Mouse (Mus musculus): ENCODE data around the gene Pop7. TPM values are rescaled to one million over a fixed set of nuclear protein-coding genes. Genes with fewer than 3 reads are reported as not detected.

Pop7 gene
- polyA plus RNA-seq, 1 experiment from 2014 or later, result 80.5 TPM

DNA sequence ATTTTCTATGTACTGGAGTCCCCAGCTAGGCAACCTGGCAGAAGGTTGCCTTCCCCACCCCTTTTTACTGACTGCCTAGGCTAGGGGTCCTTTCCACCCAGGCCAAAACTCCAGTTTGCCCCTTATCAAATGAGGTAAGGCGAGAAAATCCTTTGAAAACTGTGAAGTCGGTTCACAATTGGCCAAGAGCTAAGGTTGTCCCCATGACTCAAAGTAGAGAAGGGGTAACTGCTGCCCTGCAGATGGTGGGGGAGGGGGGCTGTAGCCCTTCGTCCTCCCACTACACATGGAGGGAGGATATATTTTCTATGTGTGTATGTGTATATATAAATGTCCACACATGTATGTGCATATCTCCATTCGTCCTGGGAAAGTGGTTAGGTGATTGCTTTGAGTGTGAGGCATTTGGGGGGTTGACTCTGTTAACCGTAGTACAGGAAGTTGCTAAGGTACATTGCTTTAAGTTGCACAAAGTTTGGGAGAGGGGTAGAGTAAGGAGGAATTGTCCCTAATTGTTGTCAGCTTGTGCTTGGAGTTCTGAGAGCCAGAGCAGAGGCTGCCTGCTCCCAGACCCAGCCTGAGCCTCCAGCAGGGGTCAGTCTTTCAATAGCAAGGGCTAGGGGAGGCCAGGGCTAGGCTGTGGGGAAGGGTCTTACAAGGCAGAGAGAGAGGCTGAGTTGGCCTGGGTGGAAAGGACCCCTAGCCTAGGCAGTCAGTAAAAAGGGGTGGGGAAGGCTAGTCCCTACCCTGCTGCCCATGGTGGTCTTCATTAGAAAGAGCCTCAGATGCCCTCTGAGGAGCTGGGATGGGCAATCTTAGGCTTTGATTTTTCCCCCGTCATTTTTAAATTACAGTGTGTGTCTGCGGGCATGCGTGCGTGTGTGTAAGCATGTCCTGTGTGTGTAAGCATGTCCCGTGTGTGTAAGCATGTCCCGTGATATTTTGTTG is 10.8 kb upstream of the Pop7 start:
- H3K9ac ChIP-seq (ENCODE audit: low read depth, low read length), result peak overlapping the region; percentile 22; the same call in 1 of the 2 replicates
- H3K4me2 ChIP-seq (ENCODE audit: low read length), result peak overlapping the region; percentile 90; the same call in 1 of the 2 replicates
- H3K9me3 ChIP-seq (replicated peaks; ENCODE audit: control insufficient read depth, low read length, poor library complexity, severe bottlenecking), result no peaks in the 10 kb centered on the region
- H3K4me1 ChIP-seq (ENCODE audit: control insufficient read depth, insufficient read depth, low read length), result peaks cover 41% of the 10 kb centered on the region
- ATAC-seq, result peak; percentile 53; the same call in 1 of the 2 replicates
- 80% methylated on average over 11 of the region's 11 CpGs for WGBS
- H3K36me3 ChIP-seq (ENCODE audit: control insufficient read depth, insufficient read depth, low read length), result no peaks in the 10 kb centered on the region
- no peak overlapping the region for H3K27ac ChIP-seq (ENCODE audit: low read length)
- no peaks in the 10 kb centered on the region for H3K27me3 ChIP-seq (ENCODE audit: control insufficient read depth, insufficient read depth, low read depth, low read length)
- no peak overlapping the region; the same call in 1 of the 2 replicates for H3K4me3 ChIP-seq (ENCODE audit: low read depth, low read length)

DNA sequence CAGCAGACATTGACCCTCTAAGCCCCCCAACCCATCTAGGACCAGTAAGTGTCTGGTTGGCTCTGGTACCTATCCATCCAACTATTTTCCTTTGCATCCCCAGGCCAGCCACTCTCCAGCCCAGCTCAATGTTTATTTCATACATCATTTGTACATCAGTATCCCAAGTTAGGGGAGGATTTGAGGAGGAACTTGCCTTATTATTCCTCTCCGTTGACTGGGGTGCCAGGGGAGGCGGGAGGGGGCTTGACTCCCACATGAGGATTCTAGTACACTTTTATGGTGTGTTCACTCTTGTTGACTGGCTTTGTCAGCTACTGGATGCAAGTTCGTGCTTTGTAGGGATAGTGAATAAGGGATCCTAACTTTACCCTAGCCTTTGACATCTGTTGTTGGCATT is 9.4 kb upstream of the Pop7 start:
- no peak overlapping the region for H3K27ac ChIP-seq (ENCODE audit: low read length)
- H3K36me3 ChIP-seq (ENCODE audit: control insufficient read depth, insufficient read depth, low read length), result no peaks in the 10 kb centered on the region
- peak overlapping the region; percentile 98 for H3K9ac ChIP-seq (ENCODE audit: low read depth, low read length)
- peak overlapping the region; percentile 92 for H3K4me3 ChIP-seq (ENCODE audit: low read depth, low read length)
- ATAC-seq, result no peak
- 55% methylated on average over 3 of the region's 3 CpGs for WGBS
- H3K4me1 ChIP-seq (ENCODE audit: control insufficient read depth, insufficient read depth, low read length), result peaks cover 41% of the 10 kb centered on the region
- H3K27me3 ChIP-seq (ENCODE audit: control insufficient read depth, insufficient read depth, low read depth, low read length), result no peaks in the 10 kb centered on the region
- peak overlapping the region; percentile 90 for H3K4me2 ChIP-seq (ENCODE audit: low read length)
- no peaks in the 10 kb centered on the region for H3K9me3 ChIP-seq (replicated peaks; ENCODE audit: control insufficient read depth, low read length, poor library complexity, severe bottlenecking)

DNA sequence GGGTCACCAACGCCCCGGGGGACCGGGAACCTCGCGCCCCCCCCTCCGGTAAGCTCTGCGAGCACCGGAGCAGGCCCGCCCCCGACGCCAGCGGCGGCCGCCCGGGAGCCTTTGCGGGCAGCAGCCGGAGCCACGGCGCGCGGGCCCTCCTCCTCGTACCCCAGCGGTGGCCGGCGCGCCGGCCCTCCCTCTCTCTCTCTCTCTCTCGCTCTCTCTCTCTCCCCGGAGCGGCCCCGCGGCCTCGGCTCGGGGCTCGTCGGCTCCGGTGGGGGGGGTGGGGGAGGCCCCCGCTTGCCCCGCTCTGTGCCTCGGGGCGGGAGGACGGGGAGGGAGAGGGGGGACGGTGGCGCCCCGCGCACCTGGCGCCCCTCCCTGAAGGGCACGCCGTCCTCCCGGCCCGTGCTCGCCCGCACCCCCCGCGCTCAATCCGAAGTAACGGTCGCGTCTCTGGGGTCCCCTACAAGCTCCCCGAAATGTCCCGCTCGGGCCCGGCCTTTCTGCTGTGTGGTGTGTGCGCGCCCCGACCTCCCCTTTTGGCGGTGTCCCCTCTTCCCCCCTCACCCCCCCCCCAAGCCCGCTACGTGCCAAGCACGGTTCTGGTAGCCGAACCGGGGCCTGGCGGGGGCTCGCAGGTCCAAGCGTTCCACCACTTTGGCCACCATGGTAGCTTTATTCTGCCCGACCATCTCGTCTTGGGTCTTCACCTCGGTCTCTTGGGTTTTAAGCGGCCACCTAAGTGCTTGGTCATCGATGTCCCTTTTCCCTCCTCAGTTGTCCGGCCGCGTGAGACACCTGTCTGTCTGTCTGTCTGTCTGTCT is 8.5 kb upstream of the Pop7 start:
- ATAC-seq, result 0 out of 2 replicates have a peak, but pooled peaks have one; percentile 23
- Histone ChIP-seq H3K36me3 (ENCODE audit: control insufficient read depth, insufficient read depth, low read length) (no peaks in the 10 kb centered on the region), H3K4me1 (ENCODE audit: control insufficient read depth, insufficient read depth, low read length) (peaks cover 41% of the 10 kb centered on the region), H3K9me3 (replicated peaks; ENCODE audit: control insufficient read depth, low read length, poor library complexity, severe bottlenecking) (no peaks in the 10 kb centered on the region), H3K27me3 (ENCODE audit: control insufficient read depth, insufficient read depth, low read depth, low read length) (no peaks in the 10 kb centered on the region), H3K27ac (ENCODE audit: low read length) (peak overlapping the region; percentile 84), H3K4me2 (ENCODE audit: low read length) (peak overlapping the region; percentile 90), H3K9ac (ENCODE audit: low read depth, low read length) (peak overlapping the region; percentile 98), H3K4me3 (ENCODE audit: low read depth, low read length) (peak overlapping the region; percentile 92)
- under 1% methylated on average over 22 of the region's 83 CpGs for WGBS

DNA sequence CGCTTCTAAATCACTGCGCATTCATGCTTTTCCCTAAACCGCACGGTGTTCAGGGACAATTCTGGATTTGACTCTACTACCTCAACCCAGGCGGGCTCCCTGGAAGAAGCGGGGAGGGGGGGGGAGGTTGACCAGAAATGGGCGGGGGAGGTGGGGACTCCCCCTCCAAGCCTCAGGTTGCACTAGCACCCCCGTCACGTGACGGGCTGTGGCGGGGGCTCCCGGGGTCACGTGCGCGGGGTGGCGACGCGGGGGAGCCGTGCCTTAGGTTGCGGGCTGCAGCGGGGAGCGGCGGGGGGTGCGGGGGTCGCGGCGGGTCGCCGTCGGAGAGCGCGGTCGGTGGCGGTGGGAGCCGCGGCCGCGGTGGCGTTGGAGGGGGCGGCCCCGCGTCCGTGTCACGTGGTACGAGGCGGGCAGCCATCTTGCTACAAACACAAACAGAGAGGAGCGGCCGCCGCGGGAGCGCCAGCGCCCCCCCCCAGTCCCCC is 7.7 kb upstream of the Pop7 start:
- Histone ChIP-seq H3K27me3 (ENCODE audit: control insufficient read depth, insufficient read depth, low read depth, low read length) (no peaks in the 10 kb centered on the region), H3K27ac (ENCODE audit: low read length) (peak overlapping the region; percentile 84), H3K9me3 (replicated peaks; ENCODE audit: control insufficient read depth, low read length, poor library complexity, severe bottlenecking) (no peaks in the 10 kb centered on the region), H3K9ac (ENCODE audit: low read depth, low read length) (peak overlapping the region; percentile 98), H3K4me1 (ENCODE audit: control insufficient read depth, insufficient read depth, low read length) (peaks cover 39% of the 10 kb centered on the region), H3K4me2 (ENCODE audit: low read length) (peak overlapping the region; percentile 50), H3K36me3 (ENCODE audit: control insufficient read depth, insufficient read depth, low read length) (no peaks in the 10 kb centered on the region), H3K4me3 (ENCODE audit: low read depth, low read length) (peak overlapping the region; percentile 92)
- peak; percentile 67 for ATAC-seq
- 2% methylated on average over 36 of the region's 52 CpGs for WGBS

DNA sequence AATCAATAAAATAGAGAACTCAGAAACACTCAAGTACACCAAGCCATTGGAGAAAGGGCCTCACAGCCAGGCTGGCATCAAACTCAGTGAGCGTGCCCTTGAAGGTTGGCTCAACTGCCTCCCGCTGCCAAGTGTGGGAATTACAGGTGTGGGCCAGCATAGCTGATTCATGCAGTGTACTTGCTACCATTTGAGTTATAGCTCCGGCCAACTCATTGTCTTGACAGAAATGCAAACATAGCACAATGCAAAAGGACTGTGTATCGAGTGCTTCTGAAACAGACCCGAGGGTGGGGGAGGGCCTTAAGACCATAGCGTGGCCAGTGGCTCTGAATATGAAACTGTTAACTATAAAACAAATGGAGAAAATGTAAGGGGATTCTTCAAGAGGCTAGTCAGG is 1.7 kb upstream of the Pop7 start:
- H3K27ac ChIP-seq (ENCODE audit: low read length), result no peak overlapping the region
- H3K4me3 ChIP-seq (ENCODE audit: low read depth, low read length), result no peak overlapping the region
- no peak overlapping the region for H3K9ac ChIP-seq (ENCODE audit: low read depth, low read length)
- 81% methylated on average over 6 of the region's 6 CpGs for WGBS
- ATAC-seq, result no peak
- no peak overlapping the region for H3K4me2 ChIP-seq (ENCODE audit: low read length)
- no peaks in the 10 kb centered on the region for H3K27me3 ChIP-seq (ENCODE audit: control insufficient read depth, insufficient read depth, low read depth, low read length)
- no peaks in the 10 kb centered on the region for H3K36me3 ChIP-seq (ENCODE audit: control insufficient read depth, insufficient read depth, low read length)
- H3K4me1 ChIP-seq (ENCODE audit: control insufficient read depth, insufficient read depth, low read length), result peaks cover 12% of the 10 kb centered on the region
- no peaks in the 10 kb centered on the region for H3K9me3 ChIP-seq (replicated peaks; ENCODE audit: control insufficient read depth, low read length, poor library complexity, severe bottlenecking)

DNA sequence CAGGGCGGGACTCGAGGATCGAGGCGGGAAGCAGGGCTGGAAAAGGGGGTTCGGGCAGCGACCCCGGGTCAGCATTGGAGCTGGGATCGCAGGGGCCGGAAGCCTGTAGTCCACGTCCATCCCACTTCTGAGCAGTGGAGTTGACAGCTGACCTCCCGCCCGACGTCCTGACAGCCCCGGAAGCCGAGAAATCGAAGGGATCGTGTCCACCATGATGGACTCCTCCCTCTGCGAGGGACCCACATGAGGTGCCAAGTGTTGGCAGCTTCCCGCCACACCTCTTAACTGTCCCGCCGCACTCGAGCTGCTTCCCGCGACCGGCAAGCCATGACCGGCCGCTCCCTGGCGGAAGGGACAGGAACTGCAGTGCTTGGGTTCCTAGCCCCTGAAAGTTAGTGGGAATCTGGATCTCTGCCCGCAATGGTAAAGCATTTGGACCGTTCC is 371 bp upstream of the Pop7 start:
- Histone ChIP-seq H3K27me3 (ENCODE audit: control insufficient read depth, insufficient read depth, low read depth, low read length) (no peaks in the 10 kb centered on the region), H3K36me3 (ENCODE audit: control insufficient read depth, insufficient read depth, low read length) (no peaks in the 10 kb centered on the region), H3K9me3 (replicated peaks; ENCODE audit: control insufficient read depth, low read length, poor library complexity, severe bottlenecking) (no peaks in the 10 kb centered on the region), H3K27ac (ENCODE audit: low read length) (peak overlapping the region; percentile 95), H3K4me1 (ENCODE audit: control insufficient read depth, insufficient read depth, low read length) (peaks cover 12% of the 10 kb centered on the region), H3K4me3 (ENCODE audit: low read depth, low read length) (peak overlapping the region; percentile 55), H3K9ac (ENCODE audit: low read depth, low read length) (peak overlapping the region; percentile 67), H3K4me2 (ENCODE audit: low read length) (peak overlapping the region; percentile 56)
- peak; percentile 83 for ATAC-seq
- 0% methylated on average over 30 of the region's 30 CpGs for WGBS

DNA sequence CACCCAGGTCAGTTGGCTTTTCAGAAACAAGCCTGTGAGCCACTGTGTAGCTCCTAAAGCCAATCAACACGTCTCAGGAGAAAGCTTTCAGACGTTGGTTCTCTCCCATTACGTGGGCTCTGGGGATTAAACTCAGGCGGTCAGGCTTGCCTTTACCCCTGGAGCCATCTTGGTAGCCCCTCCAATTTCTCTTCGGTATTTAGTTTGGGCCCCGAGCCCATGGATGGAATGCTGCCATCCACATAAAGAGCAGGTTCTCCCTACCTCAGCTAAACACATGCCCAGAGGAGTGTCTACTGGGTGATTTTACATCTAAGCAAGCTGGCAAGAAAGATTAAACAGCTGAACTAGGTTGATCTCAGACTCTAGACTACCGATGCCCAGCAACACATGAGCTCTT is 2.1 kb downstream of the Pop7 start:
- Histone ChIP-seq H3K36me3 (ENCODE audit: control insufficient read depth, insufficient read depth, low read length) (no peaks in the 10 kb centered on the region), H3K4me1 (ENCODE audit: control insufficient read depth, insufficient read depth, low read length) (peaks cover 12% of the 10 kb centered on the region), H3K4me3 (ENCODE audit: low read depth, low read length) (no peak overlapping the region), H3K4me2 (ENCODE audit: low read length) (no peak overlapping the region), H3K27ac (ENCODE audit: low read length) (no peak overlapping the region), H3K27me3 (ENCODE audit: control insufficient read depth, insufficient read depth, low read depth, low read length) (no peaks in the 10 kb centered on the region), H3K9ac (ENCODE audit: low read depth, low read length) (no peak overlapping the region), H3K9me3 (replicated peaks; ENCODE audit: control insufficient read depth, low read length, poor library complexity, severe bottlenecking) (no peaks in the 10 kb centered on the region)
- no peak for ATAC-seq
- WGBS, result 92% methylated on average over 7 of the region's 7 CpGs

DNA sequence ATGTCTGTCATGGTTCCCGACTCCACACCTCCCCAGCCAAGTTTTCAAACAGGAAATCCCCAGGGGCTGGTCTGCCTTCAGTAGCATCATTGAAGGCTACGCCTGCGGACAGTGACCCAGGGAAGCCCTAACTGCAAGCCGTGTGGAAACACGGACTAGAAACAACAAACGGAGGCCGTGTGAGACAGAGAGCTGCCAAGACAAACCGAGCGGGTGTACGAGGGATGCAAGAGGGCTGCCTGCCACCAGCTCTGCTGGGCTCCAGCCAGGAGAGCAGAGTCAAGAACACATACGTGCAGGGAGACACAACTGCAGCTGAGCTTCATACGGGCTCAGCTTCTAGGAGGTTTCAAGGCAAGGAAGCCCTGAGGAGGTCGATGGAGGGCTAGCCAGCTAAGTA is 8.5 kb downstream of the Pop7 start:
- ATAC-seq, result no peak
- no peaks in the 10 kb centered on the region for H3K9me3 ChIP-seq (replicated peaks; ENCODE audit: control insufficient read depth, low read length, poor library complexity, severe bottlenecking)
- 82% methylated on average over 13 of the region's 13 CpGs for WGBS
- H3K27ac ChIP-seq (ENCODE audit: low read length), result no peak overlapping the region
- H3K36me3 ChIP-seq (ENCODE audit: control insufficient read depth, insufficient read depth, low read length), result no peaks in the 10 kb centered on the region
- no peak overlapping the region for H3K4me3 ChIP-seq (ENCODE audit: low read depth, low read length)
- H3K9ac ChIP-seq (ENCODE audit: low read depth, low read length), result no peak overlapping the region
- H3K4me1 ChIP-seq (ENCODE audit: control insufficient read depth, insufficient read depth, low read length), result no peaks in the 10 kb centered on the region
- no peak overlapping the region for H3K4me2 ChIP-seq (ENCODE audit: low read length)
- no peaks in the 10 kb centered on the region for H3K27me3 ChIP-seq (ENCODE audit: control insufficient read depth, insufficient read depth, low read depth, low read length)

Measured in midbrain, embryonic 16.5 days (tissue).